Mouse (Mus musculus) natural killer cell, adult 2 months (primary cell): ENCODE measurements at regions not wholly inside any gene's neighbourhood (a gene's known extent, or its start where the extent isn't known, plus 50 kb on each side); places are given as distances from the start of the nearest gene placed in this dataset.

Experiments used
- DNase-seq, 2 experiments: peaks; one replicate each; pipeline ENCODE4 v3.0.0; 2022; ENCODE audit warnings: low spot score in 2 of 2

- DNase-seq, result no peak
Observed at GRCm38 (mm10) chr14:76714727-76715126, 158.0 kb upstream of the Serp2 start.

GRCm38 (mm10) chr14:76713946-76714345 lies 157.3 kb upstream of the Serp2 start:
- DNase-seq, result no peak

- DNase-seq, result no peak
Observed at GRCm38 (mm10) chr14:76708728-76709127, 152.0 kb upstream of the Serp2 start.

GRCm38 (mm10) chr14:76703373-76703764 lies 146.7 kb upstream of the Serp2 start:
- DNase-seq, result no peak

- DNase-seq, result no peak
Observed at GRCm38 (mm10) chr14:76702709-76703372, 146.2 kb upstream of the Serp2 start.

- DNase-seq, result no peak
Observed at GRCm38 (mm10) chr14:76701911-76702708, 145.4 kb upstream of the Serp2 start.

- no peak for DNase-seq
Observed at GRCm38 (mm10) chr14:76701304-76701703, 144.6 kb upstream of the Serp2 start.

GRCm38 (mm10) chr14:76700796-76701195 lies 144.1 kb upstream of the Serp2 start:
- no peak for DNase-seq

- DNase-seq, result no peak
Observed at GRCm38 (mm10) chr14:76700190-76700589, 143.5 kb upstream of the Serp2 start.

- no peak for DNase-seq
Observed at GRCm38 (mm10) chr14:76698718-76699402, 142.2 kb upstream of the Serp2 start.

GRCm38 (mm10) chr14:76696729-76697128 lies 140.0 kb upstream of the Serp2 start:
- DNase-seq, result no peak

GRCm38 (mm10) chr14:76695691-76696355 lies 139.1 kb upstream of the Serp2 start:
- no peak for DNase-seq

GRCm38 (mm10) chr14:76694894-76695293 lies 138.2 kb upstream of the Serp2 start:
- no peak for DNase-seq

- no peak for DNase-seq
Observed at GRCm38 (mm10) chr14:76693351-76694317, 136.9 kb upstream of the Serp2 start.

- no peak for DNase-seq
Observed at GRCm38 (mm10) chr14:76687971-76688407, 131.3 kb upstream of the Serp2 start.

GRCm38 (mm10) chr14:76686762-76687453 lies 130.2 kb upstream of the Serp2 start:
- no peak for DNase-seq

- no peak for DNase-seq
Observed at GRCm38 (mm10) chr14:76685830-76686761, 129.4 kb upstream of the Serp2 start.

- no peak for DNase-seq
Observed at GRCm38 (mm10) chr14:76684327-76684726, 127.6 kb upstream of the Serp2 start.
